Mouse (Mus musculus): ENCODE measurements around the gene Mto1.

Gene Mto1

GRCm38 (mm10) chr9:78447973-78448873 is at the start of gene Mto1, which contains the start of gene Gm17324:
Gene Mto1 (plus strand): TSS chr9:78448208.
Gene Gm17324 (minus strand): TSS chr9:78448786.
- peak; percentile 93 for DNase-seq

- DNase-seq = no peak
These were observed 47.4 kb upstream of the Mto1 start for GRCm38 (mm10) chr9:78400570-78400969.

- no peak for DNase-seq
These were observed 46.4 kb upstream of the Mto1 start for GRCm38 (mm10) chr9:78401596-78401995.

- no peak for DNase-seq
These were observed 20.6 kb upstream of the Mto1 start for GRCm38 (mm10) chr9:78427362-78427781.

- no peak for DNase-seq
These were observed 19.8 kb upstream of the Mto1 start for GRCm38 (mm10) chr9:78428185-78428584.

- no peak for DNase-seq
These were observed 19.1 kb upstream of the Mto1 start for GRCm38 (mm10) chr9:78428870-78429432.

- no peak for DNase-seq
These were observed 18.5 kb upstream of the Mto1 start for GRCm38 (mm10) chr9:78429551-78429950.

GRCm38 (mm10) chr9:78430486-78430885 is 17.5 kb upstream of the Mto1 start:
- no peak for DNase-seq

GRCm38 (mm10) chr9:78432471-78432870 is 15.5 kb upstream of the Mto1 start:
- DNase-seq = no peak

- no peak for DNase-seq
These were observed 8.6 kb upstream of the Mto1 start for GRCm38 (mm10) chr9:78439426-78439825.

- DNase-seq = no peak
These were observed 5.8 kb upstream of the Mto1 start for GRCm38 (mm10) chr9:78442237-78442578.

- peak; percentile 78 for DNase-seq
These were observed 5.2 kb upstream of the Mto1 start, which contains the start of gene Cgas for GRCm38 (mm10) chr9:78442579-78443392. Gene Cgas (minus strand): TSS chr9:78443237.

- DNase-seq = no peak
These were observed 419 bp upstream of the Mto1 start for GRCm38 (mm10) chr9:78447606-78447972.

- no peak for DNase-seq
These were observed 2.4 kb downstream of the Mto1 start for GRCm38 (mm10) chr9:78450404-78450803.

GRCm38 (mm10) chr9:78451382-78451781 is 3.4 kb downstream of the Mto1 start:
- DNase-seq = no peak

- no peak for DNase-seq
These were observed 9.0 kb downstream of the Mto1 start for GRCm38 (mm10) chr9:78457026-78457425.

GRCm38 (mm10) chr9:78463337-78463736 is 15.3 kb downstream of the Mto1 start:
- DNase-seq = no peak

GRCm38 (mm10) chr9:78465725-78466124 is 17.7 kb downstream of the Mto1 start:
- DNase-seq = no peak

- no peak for DNase-seq
These were observed 25.6 kb downstream of the Mto1 start for GRCm38 (mm10) chr9:78473588-78473987.

GRCm38 (mm10) chr9:78474270-78474669 is 26.3 kb downstream of the Mto1 start:
- DNase-seq = no peak

GRCm38 (mm10) chr9:78474771-78475382 is 26.9 kb downstream of the Mto1 start:
- no peak for DNase-seq

- no peak for DNase-seq
These were observed 27.4 kb downstream of the Mto1 start for GRCm38 (mm10) chr9:78475383-78475780.

- no peak for DNase-seq
These were observed 27.9 kb downstream of the Mto1 start for GRCm38 (mm10) chr9:78475873-78476272.
